Mouse (Mus musculus) brain, adult 2 months (tissue): ENCODE results near the gene Amhr2.

ENCODE experiments used
- DNase-seq: peaks from one replicate; pipeline ENCODE4 v3.0.0; 2011; ENCODE audit warnings: low read depth, low spot score

Gene Amhr2

DNA sequence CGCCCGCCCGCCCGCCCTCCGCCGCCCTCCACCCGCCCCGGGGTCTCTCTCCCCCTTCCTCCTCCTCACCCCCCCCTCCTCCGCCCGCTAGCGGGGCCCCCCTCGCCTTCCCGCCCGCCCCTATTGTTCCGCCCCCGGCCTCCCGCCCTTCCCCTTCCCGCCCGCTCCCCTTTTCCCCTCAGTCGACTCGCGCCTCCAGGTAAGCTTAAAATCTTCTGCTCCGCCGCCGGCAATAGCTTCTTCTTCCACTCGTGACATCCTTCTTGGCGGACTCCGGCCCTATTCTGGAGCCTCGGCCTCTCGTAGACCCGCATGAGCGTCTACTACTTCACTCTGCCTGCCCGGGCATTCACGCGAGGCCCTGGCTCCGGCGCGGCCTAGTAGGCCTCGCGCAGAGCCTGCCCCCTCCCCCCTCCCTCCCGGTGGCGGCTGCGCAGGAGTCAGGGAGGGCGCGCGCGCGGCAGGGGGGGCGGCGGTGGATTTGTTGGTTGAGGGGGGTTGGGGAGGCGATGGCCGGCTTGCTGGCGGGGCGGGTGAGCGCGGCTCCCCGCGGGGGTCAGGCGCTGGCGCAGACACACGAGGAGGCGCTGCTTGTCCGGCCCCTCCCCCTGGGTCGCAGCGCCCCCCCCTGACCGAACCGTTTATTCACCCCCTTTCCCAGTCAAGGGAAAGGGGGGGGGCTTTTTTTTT, 25.6 kb downstream of the Amhr2 start:
- peak; percentile 93 for DNase-seq

DNA sequence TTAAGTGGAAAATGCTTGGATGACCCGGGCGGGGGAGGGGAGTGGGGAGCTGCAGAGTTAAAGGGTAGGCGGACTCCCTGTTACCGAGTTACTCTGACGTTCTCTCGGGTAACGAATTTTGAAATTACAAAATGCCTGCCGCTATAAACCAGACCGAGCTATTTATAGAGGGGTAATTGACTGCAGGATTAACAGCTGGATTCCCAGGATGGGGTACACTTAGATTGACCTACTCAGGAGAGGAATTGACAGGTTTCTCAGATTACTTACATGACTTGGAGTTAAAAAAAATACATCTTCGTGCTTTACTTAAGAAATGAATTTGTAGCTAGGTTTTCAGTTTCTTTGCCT, 26.1 kb downstream of the Amhr2 start:
- DNase-seq, result no peak

DNA sequence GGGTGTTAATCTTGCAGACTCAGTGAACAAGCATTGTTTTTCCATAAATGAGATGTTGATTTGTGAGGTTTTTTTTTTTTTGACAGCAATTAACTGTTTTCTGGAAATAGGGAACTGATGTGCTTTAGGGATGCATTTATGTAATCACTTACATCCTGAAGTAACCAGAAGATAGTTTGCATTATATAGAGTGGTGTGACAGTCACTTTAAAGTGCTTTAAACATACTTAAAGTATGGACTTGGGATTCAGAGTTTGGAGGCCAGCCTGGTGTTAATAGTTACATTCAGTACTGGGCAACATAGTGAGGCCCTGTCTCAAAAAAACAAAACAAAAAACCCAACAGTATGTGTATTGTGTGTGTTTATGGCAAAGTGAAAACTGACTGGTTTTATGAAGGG, 26.6 kb downstream of the Amhr2 start:
- DNase-seq, result no peak

DNA sequence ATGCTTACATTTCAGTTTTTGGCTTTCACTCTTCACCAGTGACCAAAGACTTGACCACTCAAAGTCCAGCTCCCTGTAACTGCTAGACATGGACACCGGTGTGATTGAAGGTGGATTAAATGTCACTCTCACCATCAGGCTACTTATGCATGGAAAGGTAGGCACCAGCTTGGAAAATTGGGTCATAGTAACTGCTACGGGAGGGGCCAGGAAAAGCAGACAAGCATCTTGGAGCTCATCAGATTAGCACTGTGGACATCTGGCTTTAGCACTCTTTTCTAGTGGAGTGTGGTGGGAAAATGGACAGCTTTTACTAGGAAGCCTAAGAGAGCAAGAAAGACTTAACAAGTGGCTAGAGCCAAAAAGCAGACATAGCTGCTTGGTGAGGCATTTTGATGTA, 28.1 kb downstream of the Amhr2 start:
- peak; percentile 53 for DNase-seq

DNA sequence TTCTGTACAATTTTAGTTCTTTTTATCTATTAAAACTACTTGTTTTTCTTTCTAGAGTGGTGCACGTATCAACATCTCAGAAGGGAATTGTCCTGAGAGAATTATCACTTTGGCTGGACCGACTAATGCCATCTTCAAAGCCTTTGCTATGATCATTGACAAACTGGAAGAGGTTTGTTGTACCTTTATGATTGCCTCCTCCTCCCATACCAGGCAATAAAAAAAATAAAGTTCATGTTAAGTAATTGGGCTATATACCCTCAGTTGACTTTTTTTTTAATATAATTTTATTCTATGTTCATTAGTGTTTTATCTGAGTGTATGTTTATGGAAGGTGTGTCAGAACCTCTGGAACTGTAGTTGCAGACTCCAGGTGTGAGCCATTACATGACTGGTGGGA, 29.4 kb downstream of the Amhr2 start:
- no peak for DNase-seq

DNA sequence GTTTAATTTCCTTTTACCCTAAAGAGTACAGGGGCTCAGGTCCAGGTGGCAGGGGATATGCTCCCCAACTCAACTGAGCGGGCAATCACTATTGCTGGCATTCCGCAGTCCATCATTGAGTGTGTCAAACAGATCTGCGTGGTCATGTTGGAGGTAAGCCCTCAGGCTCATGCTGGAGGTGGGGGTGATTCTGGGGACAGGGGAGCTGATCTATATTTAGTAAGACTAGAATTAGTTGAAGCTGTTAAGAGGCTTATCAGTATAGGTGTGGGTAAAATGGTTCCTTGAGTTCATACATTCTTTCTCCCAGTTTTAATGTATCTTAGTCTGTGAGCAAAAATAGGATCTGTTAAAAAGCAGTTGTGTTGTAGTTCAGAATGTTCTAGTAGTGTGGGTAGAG, 38.0 kb downstream of the Amhr2 start:
- DNase-seq, result no peak

DNA sequence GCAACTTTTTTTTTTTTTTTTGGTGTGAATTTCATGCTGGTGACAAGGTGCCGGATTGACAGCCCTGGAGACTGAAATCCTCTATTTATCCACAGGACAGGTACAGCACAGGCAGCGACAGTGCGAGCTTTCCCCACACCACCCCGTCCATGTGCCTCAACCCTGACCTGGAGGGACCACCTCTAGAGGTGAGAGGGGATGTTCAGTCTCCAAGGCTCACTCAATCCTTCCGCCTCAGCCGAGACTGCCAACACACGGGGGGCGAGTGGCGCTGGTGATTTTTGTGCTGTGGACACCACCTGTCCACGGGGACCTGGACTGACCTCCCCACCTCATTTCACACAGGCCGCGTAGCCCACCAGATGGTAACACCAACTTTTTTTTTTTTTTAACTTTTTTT, 40.7 kb downstream of the Amhr2 start:
- DNase-seq, result no peak

DNA sequence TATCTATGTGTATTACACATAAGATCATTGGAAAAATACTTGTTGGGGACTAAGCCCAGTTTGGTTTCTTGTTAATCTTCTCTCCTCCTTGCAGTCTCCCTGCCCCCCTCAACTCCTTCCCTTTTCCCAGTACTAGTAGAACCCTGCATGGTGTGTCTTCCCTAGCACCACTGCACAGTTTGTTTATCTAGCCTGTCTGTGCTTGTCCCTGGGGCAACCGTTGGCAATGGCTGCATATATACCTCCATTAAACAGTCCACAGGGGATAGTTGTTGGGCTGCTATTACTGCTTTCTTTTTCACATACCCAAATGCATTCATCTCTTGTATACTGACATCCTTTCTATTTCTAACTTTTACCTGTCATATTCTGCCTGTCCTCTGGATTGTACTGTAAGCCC, 42.5 kb downstream of the Amhr2 start:
- no peak for DNase-seq

DNA sequence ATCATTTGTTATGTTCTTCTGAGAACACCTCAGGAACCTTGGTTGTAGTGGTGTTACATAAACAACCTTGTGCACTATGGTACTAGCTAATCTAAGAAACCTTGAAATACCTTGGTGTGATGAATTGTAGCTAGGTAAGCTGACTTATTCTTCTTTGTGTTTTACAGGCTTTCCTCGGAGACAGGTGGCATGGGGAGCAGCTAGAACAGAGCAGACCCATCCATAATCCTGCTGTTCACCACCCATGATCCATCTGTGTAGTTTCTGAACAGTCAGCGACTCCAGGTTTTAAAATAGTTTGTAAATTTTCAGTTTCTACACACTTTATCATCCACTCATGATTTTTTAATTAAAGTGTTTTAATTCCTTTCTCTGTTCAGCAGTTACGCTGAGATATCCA, 53.2 kb downstream of the Amhr2 start:
- DNase-seq, result peak; percentile 61

DNA sequence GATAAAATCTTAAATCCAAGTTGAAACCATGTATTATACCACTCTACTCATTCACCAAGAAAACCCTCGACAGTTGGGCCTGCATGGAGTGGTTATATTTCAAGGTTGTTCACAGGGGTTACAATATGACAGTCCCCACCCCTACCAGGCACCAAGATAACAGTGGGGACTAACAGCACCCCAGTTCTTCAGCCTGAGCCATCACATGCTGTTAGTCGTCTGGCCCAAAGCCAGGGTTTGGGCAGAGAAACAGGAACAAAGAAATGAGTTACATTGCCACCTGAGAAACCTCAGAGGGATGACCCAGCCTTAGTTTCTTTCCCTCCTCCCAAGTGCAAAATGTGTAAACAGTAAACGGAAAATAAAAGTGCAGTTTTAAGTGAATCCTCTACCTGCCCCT, 54.2 kb downstream of the Amhr2 start:
- peak; percentile 47 for DNase-seq

DNA sequence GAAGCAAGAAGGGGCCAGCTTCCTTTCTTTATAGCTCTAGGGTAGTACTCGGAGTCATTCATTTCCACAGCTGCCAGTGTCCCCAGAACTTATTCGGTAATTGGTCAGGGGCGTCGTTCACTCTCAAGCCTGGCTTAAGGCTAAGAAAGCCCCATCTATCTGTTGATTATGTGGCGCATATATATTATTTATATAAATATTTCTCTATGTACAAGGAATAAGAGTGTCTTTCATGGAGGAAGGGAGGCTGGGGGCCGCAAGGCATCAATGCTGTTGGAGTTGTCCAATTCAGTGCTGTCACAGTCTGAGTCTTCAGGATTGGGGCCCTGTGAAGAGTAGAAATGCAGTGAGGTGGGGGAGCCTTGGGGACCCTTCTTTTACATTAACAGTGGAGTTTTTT, 54.7 kb downstream of the Amhr2 start:
- DNase-seq, result no peak

DNA sequence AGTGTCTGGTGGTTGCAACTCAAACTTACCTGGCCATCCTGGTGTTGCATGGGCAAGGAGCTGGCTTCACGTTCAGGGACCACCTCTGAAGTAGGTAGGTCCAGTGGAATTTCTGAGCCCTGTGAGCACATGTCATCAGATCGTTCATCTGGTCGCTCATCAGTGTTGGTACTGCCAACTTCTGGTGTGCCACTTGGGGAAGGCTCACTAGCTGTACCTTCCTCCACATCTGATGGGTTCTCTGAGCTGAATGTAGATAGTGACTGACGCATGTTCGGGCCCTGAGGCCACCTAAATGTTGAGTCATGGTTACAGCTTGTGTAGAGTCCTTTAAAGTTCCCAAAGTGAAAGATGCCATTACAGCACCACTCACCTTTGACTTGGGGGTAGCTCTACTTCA, 55.3 kb downstream of the Amhr2 start:
- no peak for DNase-seq

DNA sequence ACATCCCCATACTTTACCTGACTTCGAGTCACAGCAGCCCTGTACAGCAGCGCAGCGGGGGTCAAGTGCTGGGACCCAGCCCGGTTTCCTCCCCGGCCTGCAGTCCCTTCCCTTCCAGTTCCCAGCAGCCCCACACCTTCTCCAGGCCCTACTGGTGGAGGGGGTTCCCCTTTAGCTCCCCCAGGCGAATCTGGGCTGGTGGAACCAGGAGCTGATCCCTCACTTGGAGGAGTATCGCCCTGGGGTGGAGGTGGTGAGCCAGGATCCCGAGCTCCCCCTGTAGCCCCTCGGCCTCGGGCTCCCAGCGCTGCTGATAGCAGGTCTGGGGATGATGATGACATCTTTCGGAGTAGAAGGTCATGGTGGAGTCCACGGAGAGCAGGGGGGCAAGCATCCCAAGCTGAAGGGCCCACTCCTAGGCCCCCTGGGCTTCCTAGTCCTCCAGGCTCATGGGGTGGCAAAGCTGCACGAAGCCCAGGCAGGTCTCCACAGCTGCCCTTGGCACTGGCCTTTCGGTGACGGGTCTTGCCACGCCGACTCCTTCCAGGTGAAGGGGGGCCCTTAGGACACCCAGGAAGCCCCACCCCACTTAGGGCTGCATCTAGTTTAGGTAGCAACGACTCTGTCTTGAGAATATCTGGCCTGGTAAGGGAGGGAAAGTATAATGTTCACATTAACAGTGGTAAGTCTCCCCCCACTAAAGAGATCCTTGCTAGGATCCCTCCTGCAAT, 56.1 kb downstream of the Amhr2 start:
- DNase-seq, result no peak

DNA sequence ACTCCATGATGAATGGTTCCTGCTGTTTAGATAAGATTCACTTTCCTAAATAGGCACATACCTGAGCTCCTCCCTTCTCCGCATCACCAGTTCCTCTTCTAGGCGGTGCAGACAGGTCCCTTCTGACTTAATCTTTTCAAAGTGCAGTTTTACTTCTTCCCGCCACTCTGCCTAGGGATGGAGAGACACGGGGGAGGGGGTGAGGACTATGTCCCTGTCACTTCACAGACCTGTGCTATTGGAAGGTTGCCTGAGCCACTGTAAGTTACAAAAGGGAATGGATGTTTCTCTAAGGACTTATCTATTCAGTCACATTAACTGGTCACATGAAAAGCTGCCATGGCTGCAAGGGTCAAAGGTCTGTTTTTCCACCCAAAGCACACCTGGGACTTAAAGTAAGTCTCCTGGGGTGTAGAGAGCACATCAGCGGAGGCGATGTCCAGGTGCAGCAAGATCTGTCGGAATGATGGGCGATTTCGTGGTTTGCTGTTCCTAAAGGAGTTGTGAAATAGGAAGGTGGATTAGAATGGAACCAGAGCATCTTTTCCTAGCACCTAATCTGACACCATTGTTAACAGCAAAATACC, 57.2 kb downstream of the Amhr2 start:
- no peak for DNase-seq

DNA sequence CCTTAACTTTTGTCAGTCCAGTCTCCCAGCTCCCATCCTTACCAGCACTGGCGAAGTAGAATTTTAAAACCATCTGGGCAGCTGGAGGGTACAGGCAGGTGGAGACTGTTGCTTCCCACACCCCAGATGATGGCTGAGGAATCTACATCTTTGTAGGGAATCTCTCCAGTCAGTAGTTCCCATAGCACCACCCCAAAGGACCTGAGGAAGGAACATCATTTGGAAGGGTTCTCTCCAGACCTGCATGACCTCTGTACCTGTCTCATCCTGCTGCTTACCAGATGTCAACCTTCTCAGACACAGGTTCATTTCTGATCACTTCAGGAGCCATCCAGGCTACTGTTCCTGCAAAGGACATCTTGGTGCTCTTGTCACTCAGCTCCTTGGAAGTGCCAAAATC, 58.3 kb downstream of the Amhr2 start, which contains the start of gene Gm10337:
Gene Gm10337, plus strand, starts transcription at position 276 of the 400 bp plus-strand sequence.
- DNase-seq, result no peak
